Mouse (Mus musculus): ENCODE results near the gene Krtap13-1. TPM values are rescaled to one million over a fixed set of nuclear protein-coding genes. Genes with fewer than 3 reads are reported as not detected.

Gene Krtap13-1
- polyA plus RNA-seq, 1 experiment = not detected

DNA sequence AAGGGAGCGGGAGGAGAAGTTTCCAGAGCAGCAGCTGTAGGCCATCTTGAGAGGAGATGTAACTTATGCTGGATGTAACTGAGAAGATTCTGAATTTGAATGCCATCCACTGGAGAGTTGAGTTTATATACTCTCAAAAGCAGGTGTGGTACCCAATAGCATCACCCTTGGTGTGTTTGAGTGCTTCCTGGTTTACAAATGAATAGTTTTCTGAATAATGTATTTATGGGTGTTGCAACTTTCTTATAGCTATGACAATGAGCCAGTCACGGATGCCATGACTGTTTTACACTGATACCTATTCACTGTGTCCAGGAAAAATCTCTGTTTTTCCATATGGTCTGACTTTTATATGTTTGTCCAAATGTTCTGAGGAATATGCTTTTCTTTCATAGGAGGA, 45.4 kb downstream of the Krtap13-1 start, which contains the start of gene 2310057N15Rik:
Gene 2310057N15Rik, minus strand, starts transcription at position 101 of the 400 bp plus-strand sequence.
- no peaks in the 10 kb centered on the region for H3K4me1 ChIP-seq (ENCODE audit: control insufficient read depth, insufficient read depth, low read length)
- H3K4me3 ChIP-seq (ENCODE audit: insufficient read depth, low read depth, low read length) = no peak within 1 kb of the TSS
- TF ChIP-seq CTCF (conservative IDR thresholded peaks at IDR 0.05; ENCODE audit: insufficient read depth, insufficient read length, low read depth, low read length) = no peak
- no peak for TF ChIP-seq POLR2A (IDR thresholded peaks at IDR 0.05; ENCODE audit: low read depth, low read length)
- no peaks in the 10 kb centered on the region for H3K36me3 ChIP-seq (ENCODE audit: control insufficient read depth, insufficient read depth, low read length)
- no peaks in the 10 kb centered on the region for H3K27me3 ChIP-seq (replicated peaks; ENCODE audit: control insufficient read depth, insufficient read depth, low read length)
- WGBS = 86% methylated on average over 2 of the region's 2 CpGs
- no peak for DNase-seq
- H3K27ac ChIP-seq (ENCODE audit: insufficient read depth, low read depth, low read length) = no peak within 1 kb of the TSS

DNA sequence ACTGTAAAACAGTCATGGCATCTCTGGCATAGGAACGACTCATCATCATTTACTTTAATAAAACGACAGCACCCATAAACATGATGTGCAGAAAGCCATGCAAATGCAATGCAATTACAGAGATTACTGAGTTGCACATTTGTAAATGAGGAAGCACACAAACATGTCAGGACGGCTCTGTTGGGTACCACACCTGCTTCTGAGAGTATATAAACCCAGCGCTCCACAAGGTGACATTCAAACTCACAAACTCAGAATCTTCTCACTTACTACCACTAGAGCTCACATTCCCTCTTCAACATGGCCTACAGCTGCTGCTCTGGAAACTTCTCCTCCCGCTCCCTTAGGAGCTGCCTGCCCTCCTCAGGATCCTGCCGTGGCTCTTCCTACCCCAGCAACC, 48.9 kb downstream of the Krtap13-1 start, which contains the start of gene Gm5965:
Gene Gm5965, plus strand, starts transcription at position 301 of the 400 bp plus-strand sequence.
- Histone ChIP-seq H3K4me1 (ENCODE audit: control insufficient read depth, insufficient read depth, low read length) (no peaks in the 10 kb centered on the region), H3K4me3 (ENCODE audit: insufficient read depth, low read depth, low read length) (no peak within 1 kb of the TSS), H3K27ac (ENCODE audit: insufficient read depth, low read depth, low read length) (no peak within 1 kb of the TSS), H3K36me3 (ENCODE audit: control insufficient read depth, insufficient read depth, low read length) (no peaks in the 10 kb centered on the region), H3K27me3 (replicated peaks; ENCODE audit: control insufficient read depth, insufficient read depth, low read length) (no peaks in the 10 kb centered on the region)
- TF ChIP-seq CTCF (conservative IDR thresholded peaks at IDR 0.05; ENCODE audit: insufficient read depth, insufficient read length, low read depth, low read length) (no peak), POLR2A (IDR thresholded peaks at IDR 0.05; ENCODE audit: low read depth, low read length) (no peak)
- no peak for DNase-seq
- WGBS = 86% methylated on average over 6 of the region's 6 CpGs

Other genes with a start within 250 kb of the Krtap13-1 start
- 0.23 TPM in 1 of 2 replicates, not detected in the other for gene Cldn17, start 221.9 kb upstream of the Krtap13-1 start, polyA plus RNA-seq (2012; rRNA removed)
- gene Cldn8, start 165.7 kb upstream of the Krtap13-1 start, polyA plus RNA-seq (2012; rRNA removed) = 46.8 and 49.4 TPM in 2 replicates
- not detected in 2 replicates for gene Krtap24-1, start 116.6 kb upstream of the Krtap13-1 start, polyA plus RNA-seq (2012; rRNA removed)
- not detected in 2 replicates for gene 2310079G19Rik, start 101.2 kb upstream of the Krtap13-1 start, polyA plus RNA-seq (2012; rRNA removed)
- gene Krtap26-1, start 81.1 kb upstream of the Krtap13-1 start, polyA plus RNA-seq (2012; rRNA removed) = not detected in 2 replicates
- not detected in 2 replicates for gene Krtap27-1, start 57.2 kb upstream of the Krtap13-1 start, polyA plus RNA-seq (2012; rRNA removed)
- not detected in 2 replicates for gene 2310061N02Rik, start 20.9 kb upstream of the Krtap13-1 start, polyA plus RNA-seq (2012; rRNA removed)
- not detected in 2 replicates for gene Krtap13, start 22.8 kb downstream of the Krtap13-1 start, polyA plus RNA-seq (2012; rRNA removed)
- gene 2310034C09Rik, start 30.0 kb downstream of the Krtap13-1 start, polyA plus RNA-seq (2012; rRNA removed) = not detected in 2 replicates
- gene 2310057N15Rik, start 45.3 kb downstream of the Krtap13-1 start, polyA plus RNA-seq (2012; rRNA removed) = not detected in 2 replicates
- not detected in 2 replicates for gene Gm5965, start 49.0 kb downstream of the Krtap13-1 start, polyA plus RNA-seq (2012; rRNA removed)
- gene Gm20741, start 83.4 kb downstream of the Krtap13-1 start, polyA plus RNA-seq (2012; rRNA removed) = not detected in 2 replicates
- gene Krtap15, start 91.4 kb downstream of the Krtap13-1 start, polyA plus RNA-seq (2012; rRNA removed) = not detected in 2 replicates
- gene Krtap14, start 97.3 kb downstream of the Krtap13-1 start, polyA plus RNA-seq (2012; rRNA removed) = not detected in 2 replicates
- gene Krtap19-1, start 140.5 kb downstream of the Krtap13-1 start, polyA plus RNA-seq (2012; rRNA removed) = not detected in 2 replicates
- gene Krtap19-2, start 145.4 kb downstream of the Krtap13-1 start, polyA plus RNA-seq (2012; rRNA removed) = not detected in 2 replicates
- not detected in 2 replicates for gene Krtap19-3, start 149.2 kb downstream of the Krtap13-1 start, polyA plus RNA-seq (2012; rRNA removed)
- not detected in 2 replicates for gene Krtap19-4, start 156.2 kb downstream of the Krtap13-1 start, polyA plus RNA-seq (2012; rRNA removed)
- gene Krtap19-5, start 167.6 kb downstream of the Krtap13-1 start, polyA plus RNA-seq (2012; rRNA removed) = not detected in 2 replicates
- gene Krtap19-9b, start 203.4 kb downstream of the Krtap13-1 start, polyA plus RNA-seq (2012; rRNA removed) = not detected in 2 replicates
- not detected in 2 replicates for gene Krtap16-3, start 234.0 kb downstream of the Krtap13-1 start, polyA plus RNA-seq (2012; rRNA removed)

Measured in kidney, adult 2 months (tissue).